Mouse (Mus musculus) lung, postnatal 0 days (tissue): Measurements from ENCODE around the gene Mrpl43. TPM values are rescaled to one million over a fixed set of nuclear protein-coding genes. Genes with fewer than 3 reads are reported as not detected.

Experiments
- ATAC-seq: fragments of 200-750 bp; cut with Nextera tagmentation; 2 replicates; pipeline ENCODE4 v1.8.0; 2017; ENCODE audit warnings: moderate library complexity
- DNase-seq: peaks from one replicate; pipeline ENCODE4 v3.0.0-alpha.2; 2016; ENCODE audit warnings: low spot score
- H3K27ac ChIP-seq: fragments of 300-500 bp; sonication (generic); 2 replicates; pipeline ENCODE4 v1.5.1; 2014; ENCODE audit warnings: antibody characterized with exemption, mild to moderate bottlenecking, low read length, mixed read lengths
- H3K27me3 ChIP-seq: fragments of 300-500 bp; sonication (generic); replicated peaks from 2 replicates; pipeline ENCODE4 v1.6.1; 2014; ENCODE audit warnings: low read length, mixed read lengths; ENCODE audit not compliant: insufficient read depth
- H3K36me3 ChIP-seq: fragments of 300-500 bp; sonication (generic); 2 replicates; pipeline ENCODE4 v1.6.1; 2014; ENCODE audit warnings: low read length, mixed read lengths; ENCODE audit not compliant: insufficient read depth
- H3K4me1 ChIP-seq: fragments of 300-500 bp; sonication (generic); 2 replicates; pipeline ENCODE4 v1.6.1; 2014; ENCODE audit warnings: antibody characterized with exemption, low read depth, low read length, mixed read lengths; ENCODE audit not compliant: insufficient read depth
- H3K4me2 ChIP-seq: fragments of 300-500 bp; sonication (generic); replicated peaks from 2 replicates; pipeline ENCODE4 v1.6.1; 2014; ENCODE audit warnings: low read depth, mild to moderate bottlenecking, low read length, moderate library complexity, mixed read lengths
- H3K4me3 ChIP-seq: fragments of 300-500 bp; sonication (generic); 2 replicates; pipeline ENCODE4 v1.5.1; 2014; ENCODE audit warnings: low read depth, low read length
- H3K9ac ChIP-seq: fragments of 300-500 bp; sonication (generic); replicated peaks from 2 replicates; pipeline ENCODE4 v1.6.1; 2014; ENCODE audit warnings: low read depth, mild to moderate bottlenecking
- H3K9me3 ChIP-seq: fragments of 300-500 bp; sonication (generic); 2 replicates; pipeline ENCODE4 v1.6.1; 2016; ENCODE audit warnings: low read length, mixed read lengths
- CTCF ChIP-seq: IDR thresholded peaks from 2 replicates; pipeline ENCODE4 v1.5.1; 2016; ENCODE audit warnings: antibody characterized with exemption, mild to moderate bottlenecking
- EP300 ChIP-seq: IDR thresholded peaks from 2 replicates; pipeline ENCODE4 v1.6.1; 2016; ENCODE audit warnings: antibody characterized with exemption, mild to moderate bottlenecking, control low read depth
- WGBS: fragments of 180-500 bp; shearing (Covaris S2); extraction: QIAGEN DNeasy Blood & Tissue Kit; methylation state at CpG from one replicate; pipeline ENCODE4 v1.1.7; 2014; 5-methylcytosine and 5-hydroxymethylcytosine counted together
- polyA plus RNA-seq: library from polyadenylated mRNA; unstranded; fragments of >200 nt; fragmentation: Nextera tagmentation; extraction: Ambion mirVana; gene quantifications from 2 replicates; pipeline ENCODE4 v1.2.1, GENCODE M21; 2015

The Mrpl43 gene
- polyA plus RNA-seq, 1 experiment from 2014 or later = 63.3 TPM

DNA sequence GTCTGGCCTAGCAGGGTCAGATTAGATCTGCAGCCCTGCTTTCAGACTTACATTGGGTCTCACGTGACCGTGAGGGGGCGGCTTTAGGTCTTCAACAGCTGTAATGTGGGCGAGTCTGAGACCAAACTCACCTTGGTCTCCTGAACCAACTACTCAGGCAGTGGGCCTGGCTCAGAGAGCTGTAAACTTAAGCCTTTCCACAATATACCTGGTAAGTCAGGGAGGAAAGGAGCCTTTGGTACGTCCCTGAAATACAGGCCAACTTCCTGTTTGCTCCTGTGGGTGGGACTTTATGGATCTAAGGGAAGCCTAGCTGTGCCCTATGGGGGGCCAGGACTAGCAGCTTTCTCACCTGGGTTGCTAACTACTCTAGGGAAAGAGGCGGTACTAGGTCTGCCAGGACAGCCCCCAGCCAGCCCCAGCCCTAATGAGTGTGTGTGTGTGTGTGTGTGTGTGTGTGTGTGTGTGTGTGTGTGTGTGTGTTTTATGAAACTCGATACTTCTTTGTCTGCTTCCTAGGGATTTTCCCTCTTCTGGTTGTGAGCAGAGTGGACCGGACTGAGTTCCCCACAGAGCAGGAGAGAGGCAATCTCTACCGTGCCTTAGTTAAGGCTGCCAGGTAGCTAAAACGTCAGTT lies 8.2 kb upstream of the Mrpl43 start, which contains the start of gene Lzts2:
Gene Lzts2 (plus strand): TSS at position 80 of the 637 bp plus-strand sequence.
- H3K36me3 ChIP-seq = no peaks in the 10 kb centered on the region; the same call in 1 of the 2 replicates
- peak within 1 kb of the TSS; percentile 63 for H3K4me3 ChIP-seq
- H3K27me3 ChIP-seq = no peaks in the 10 kb centered on the region
- no peaks in the 10 kb centered on the region for H3K9me3 ChIP-seq
- DNase-seq (peak; percentile 75), ATAC-seq (peak; percentile 5; the same call in 1 of the 2 replicates)
- peak within 1 kb of the TSS; percentile 76 for H3K4me2 ChIP-seq
- TF ChIP-seq CTCF = no peak
- no peak for TF ChIP-seq EP300
- peaks cover 13% of the 10 kb centered on the region; the same call in 1 of the 2 replicates for H3K4me1 ChIP-seq
- 11% methylated on average over 10 of the region's 10 CpGs for WGBS
- H3K27ac ChIP-seq = peak within 1 kb of the TSS; percentile 99
- H3K9ac ChIP-seq = peak within 1 kb of the TSS; percentile 63

GRCm38 (mm10) chr19:45013581-45014225 lies 7.5 kb upstream of the Mrpl43 start:
- 62% methylated on average over 6 of the region's 6 CpGs for WGBS
- DNase-seq (no peak), ATAC-seq (no peak)
- H3K27me3 ChIP-seq = no peaks in the 10 kb centered on the region
- H3K4me1 ChIP-seq = peaks cover 6% of the 10 kb centered on the region; the same call in 1 of the 2 replicates
- no peak overlapping the region for H3K4me3 ChIP-seq
- H3K36me3 ChIP-seq = no peaks in the 10 kb centered on the region; the same call in 1 of the 2 replicates
- peak overlapping the region; percentile 76; the same call in 1 of the 2 replicates for H3K4me2 ChIP-seq
- TF ChIP-seq EP300 = no peak
- TF ChIP-seq CTCF = no peak
- H3K9me3 ChIP-seq = no peaks in the 10 kb centered on the region
- no peak overlapping the region for H3K9ac ChIP-seq
- peak overlapping the region; percentile 99 for H3K27ac ChIP-seq

- peak; percentile 92 for DNase-seq
Measured at GRCm38 (mm10) chr19:45012636-45013035, 6.4 kb upstream of the Mrpl43 start.

DNA sequence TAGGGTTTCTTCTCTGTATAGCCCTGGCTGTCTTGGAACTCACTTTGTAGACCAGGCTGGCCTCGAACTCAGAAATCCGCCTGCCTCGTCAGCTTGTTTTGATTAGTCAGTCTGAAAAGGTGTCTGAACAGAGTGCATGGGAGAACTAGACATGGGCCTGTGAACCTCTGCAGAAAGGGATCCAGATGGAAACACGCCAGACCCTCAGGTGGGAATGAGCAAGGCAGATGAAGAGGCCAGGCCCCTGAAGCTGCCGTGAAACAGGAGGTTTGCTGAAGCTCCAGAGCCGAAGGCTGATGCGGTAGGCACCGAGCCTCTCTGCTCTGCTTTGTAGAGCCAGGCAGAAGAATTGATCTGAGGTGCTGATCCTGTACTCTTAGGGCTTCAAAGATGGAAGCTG lies 6.0 kb upstream of the Mrpl43 start:
- Histone ChIP-seq H3K4me1 (peaks cover 9% of the 10 kb centered on the region; the same call in 1 of the 2 replicates), H3K4me2 (no peak overlapping the region), H3K9ac (no peak overlapping the region), H3K36me3 (no peaks in the 10 kb centered on the region; the same call in 1 of the 2 replicates), H3K27me3 (no peaks in the 10 kb centered on the region), H3K4me3 (no peak overlapping the region), H3K27ac (no peak overlapping the region), H3K9me3 (no peaks in the 10 kb centered on the region)
- no peak for DNase-seq
- no peak for TF ChIP-seq CTCF
- TF ChIP-seq EP300 = no peak
- WGBS = 82% methylated on average over 8 of the region's 8 CpGs
- no peak for ATAC-seq

More at GRCm38 (mm10) chr19:45012636-45013035, 6.4 kb upstream of the Mrpl43 start:
- ATAC-seq = no peak
- H3K36me3 ChIP-seq = no peaks in the 10 kb centered on the region; the same call in 1 of the 2 replicates
- TF ChIP-seq CTCF = peak; percentile 80
- no peak for TF ChIP-seq EP300
- peaks cover 5% of the 10 kb centered on the region; the same call in 1 of the 2 replicates for H3K4me1 ChIP-seq
- H3K27ac ChIP-seq = 0 out of 2 replicates have a peak overlapping the region, but pooled peaks have one; percentile 99
- H3K27me3 ChIP-seq = no peaks in the 10 kb centered on the region
- no peaks in the 10 kb centered on the region for H3K9me3 ChIP-seq
- H3K4me2 ChIP-seq = no peak overlapping the region
- WGBS = 25% methylated on average over 6 of the region's 6 CpGs
- H3K9ac ChIP-seq = no peak overlapping the region
- H3K4me3 ChIP-seq = no peak overlapping the region

- H3K27ac ChIP-seq = no peak overlapping the region
- no peak overlapping the region for H3K4me3 ChIP-seq
- no peaks in the 10 kb centered on the region; the same call in 1 of the 2 replicates for H3K36me3 ChIP-seq
- no peak for DNase-seq
- H3K27me3 ChIP-seq = no peaks in the 10 kb centered on the region
- H3K4me2 ChIP-seq = no peak overlapping the region
- no peaks in the 10 kb centered on the region for H3K9me3 ChIP-seq
- H3K9ac ChIP-seq = no peak overlapping the region
- WGBS = 90% methylated on average over 4 of the region's 4 CpGs
- ATAC-seq = no peak
- peaks cover 7% of the 10 kb centered on the region; the same call in 1 of the 2 replicates for H3K4me1 ChIP-seq
- TF ChIP-seq CTCF (no peak), EP300 (no peak)
Measured at GRCm38 (mm10) chr19:45010646-45011045, 4.4 kb upstream of the Mrpl43 start.
